In the genomic region with DNA sequence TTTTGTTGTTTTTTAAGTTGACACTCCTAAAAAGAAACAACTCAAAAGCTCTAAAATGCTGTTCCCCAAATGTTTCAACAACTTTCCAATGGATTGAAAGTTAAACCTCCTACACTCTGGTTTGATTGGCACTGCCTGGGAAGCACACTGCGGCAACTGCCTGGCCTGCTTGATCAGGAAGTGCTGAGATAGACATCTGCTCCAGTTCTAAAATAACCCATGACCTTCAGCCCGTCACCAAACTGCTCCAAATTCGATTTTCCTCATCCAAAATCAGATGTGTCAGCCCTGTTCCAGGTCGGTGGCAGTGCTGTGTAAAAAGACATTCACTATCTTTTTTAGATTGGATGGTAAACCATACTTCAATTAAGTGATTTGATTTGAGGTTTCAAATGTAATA, we compare ENCODE assay signal across 10 mouse cellular contexts.
DNase-seq lines count a peak whose midpoint lies in the region; TF ChIP-seq lines count a peak whose summit lies in the region.
"Had no signal": no experiment of that assay in that cellular context is flagged by ENCODE, and none has a peak within 500 bp of the region (broad histone marks: within the 10 kb centered on the region; RNA-seq: fewer than 3 reads in every experiment).

No protein-coding gene starts in this region.

- no peak overlapping the region for H3K4me3 ChIP-seq in liver, adult 2 months (ENCODE audit: insufficient read depth, low read depth, low read length)
- no peak overlapping the region for H3K4me3 ChIP-seq in cortical plate, adult 2 months (ENCODE audit: insufficient read depth, low read length)
- H3K4me3 ChIP-seq: limb, embryonic 15.5 days; midbrain, embryonic 13.5 days; neural tube, embryonic 13.5 days had no signal

- H3K27ac ChIP-seq in liver, adult 2 months (replicated peaks; ENCODE audit: insufficient read depth, low read depth, low read length): no peak overlapping the region
- 0 out of 2 replicates have a peak overlapping the region, but pooled peaks have one; percentile 9 for H3K27ac ChIP-seq in cortical plate, adult 2 months (ENCODE audit: insufficient read depth, low read length)
- H3K27ac ChIP-seq: limb, embryonic 15.5 days; midbrain, embryonic 13.5 days; neural tube, embryonic 13.5 days had no signal

- H3K9ac ChIP-seq in liver, adult 2 months (ENCODE audit: low read depth, low read length): no peak overlapping the region
- H3K9ac ChIP-seq: limb, embryonic 15.5 days; midbrain, embryonic 13.5 days; neural tube, embryonic 13.5 days had no signal

- H3K27me3 ChIP-seq in liver, adult 2 months (ENCODE audit: control insufficient read depth, insufficient read depth, low read length): no peaks in the 10 kb centered on the region
- H3K27me3 ChIP-seq: limb, embryonic 15.5 days; midbrain, embryonic 13.5 days; neural tube, embryonic 13.5 days had no signal

- H3K79me2 ChIP-seq in liver, adult 2 months (ENCODE audit: control insufficient read depth, insufficient read depth, low read length): no peaks in the 10 kb centered on the region

- no peaks in the 10 kb centered on the region for H3K4me1 ChIP-seq in liver, adult 2 months (ENCODE audit: control insufficient read depth, insufficient read depth, low read length)
- H3K4me1 ChIP-seq in cortical plate, adult 2 months (ENCODE audit: control insufficient read depth, insufficient read depth, low read length): peaks cover 8% of the 10 kb centered on the region; the same call in 1 of the 2 replicates

- TF ChIP-seq POLR2A in liver, adult 2 months (IDR thresholded peaks at IDR 0.05; ENCODE audit: extremely low read depth, insufficient read depth, low read length): no peak
- no peak for TF ChIP-seq POLR2A in cortical plate, adult 2 months (IDR thresholded peaks at IDR 0.05; ENCODE audit: extremely low read depth, insufficient read depth, low read length)

- WGBS in liver, adult 2 months: 16% methylated on average over 4 of the region's 4 CpGs

- peak; percentile 51 for DNase-seq in embryo, embryonic 10 days (ENCODE audit: low spot score)
- DNase-seq in embryo, embryonic 9.5 days (ENCODE audit: extremely low spot score): no peak
- DNase-seq in liver, adult 2 months (ENCODE audit: extremely low read depth, low read depth, low spot score): peak; percentile 74
- DNase-seq in liver: no peak
- no peak for DNase-seq in spleen, postnatal 4 days (ENCODE audit: low spot score in 2 of 2)
- DNase-seq in lung, postnatal 36 days: no peak

- no peaks in the 10 kb centered on the region for H3K36me3 ChIP-seq in liver, adult 2 months (ENCODE audit: control insufficient read depth, insufficient read depth, low read length)
- H3K36me3 ChIP-seq: limb, embryonic 15.5 days; midbrain, embryonic 13.5 days had no signal

- no peak for TF ChIP-seq CTCF in liver, adult 2 months (IDR thresholded peaks at IDR 0.05; ENCODE audit: low read depth, low read length)
- no peak for TF ChIP-seq CTCF in cortical plate, adult 2 months (IDR thresholded peaks at IDR 0.05; ENCODE audit: extremely low read depth, insufficient read depth, low read length)

Comparison
In these comparisons a context has a peak if more than half of its experiments do, and no peak if none do; other contexts are left out.
1. DNase-seq: peak in embryo, embryonic 10 days (single experiment) and liver, adult 2 months (single experiment); none in embryo, embryonic 9.5 days (single experiment), liver (single experiment), spleen, postnatal 4 days (0 of 2) and lung, postnatal 36 days (single experiment).